Mouse (Mus musculus) cerebellum, adult 2 months (tissue): Measurements from ENCODE around the gene Tesc. TPM values are rescaled to one million over a fixed set of nuclear protein-coding genes. Genes with fewer than 3 reads are reported as not detected.
A peak's percentile ranks its signal among the peaks of the same experiment; 100 is the strongest.

ENCODE experiments used
- DNase-seq, 2 experiments: peaks; one replicate each; pipeline ENCODE4 v3.0.0; 2021
- H3K27ac ChIP-seq: fragments of 200-500 bp; 2 replicates; pipeline ENCODE4 v1.5.1; 2012; ENCODE audit warnings: low read length, control low read depth, inconsistent platforms; ENCODE audit not compliant: insufficient read depth
- H3K27me3 ChIP-seq: fragments of 200-500 bp; 2 replicates; pipeline ENCODE4 v1.6.1; 2012; ENCODE audit warnings: inconsistent platforms, mild to moderate bottlenecking, low read length, moderate library complexity; ENCODE audit not compliant: control insufficient read depth, insufficient read depth
- H3K4me1 ChIP-seq: fragments of 200-500 bp; 2 replicates; pipeline ENCODE4 v1.6.1; 2011; ENCODE audit warnings: low read length; ENCODE audit not compliant: control insufficient read depth, insufficient read depth
- H3K4me3 ChIP-seq: fragments of 200-500 bp; replicated peaks from 2 replicates; pipeline ENCODE3; 2011; ENCODE audit warnings: mild to moderate bottlenecking, low read depth, low read length, control low read depth; ENCODE audit not compliant: insufficient read depth
- CTCF ChIP-seq: fragments of 200-500 bp; IDR thresholded peaks from 2 replicates; pipeline ENCODE4 v1.5.1; 2011; ENCODE audit warnings: low read depth, mild to moderate bottlenecking, control low read depth, low read length, moderate library complexity, borderline replicate concordance; ENCODE audit not compliant: insufficient read depth
- POLR2A ChIP-seq: fragments of 200-500 bp; IDR thresholded peaks from 2 replicates; pipeline ENCODE4 v1.6.1; 2011; ENCODE audit warnings: low read length, control low read depth, borderline replicate concordance; ENCODE audit not compliant: insufficient read depth
- WGBS: fragments of 180-500 bp; shearing (Covaris S2); methylation state at CpG from one replicate; pipeline ENCODE4 v1.1.7; 2018; 5-methylcytosine and 5-hydroxymethylcytosine counted together
- polyA plus RNA-seq: library from polyadenylated mRNA; depleted of rRNA; stranded (reverse); fragments of >200 nt; gene quantifications from 2 replicates; pipeline ENCODE4 v1.2.3, GENCODE M21; 2012

Tesc gene
- polyA plus RNA-seq, 1 experiment: 95.4 TPM

DNA sequence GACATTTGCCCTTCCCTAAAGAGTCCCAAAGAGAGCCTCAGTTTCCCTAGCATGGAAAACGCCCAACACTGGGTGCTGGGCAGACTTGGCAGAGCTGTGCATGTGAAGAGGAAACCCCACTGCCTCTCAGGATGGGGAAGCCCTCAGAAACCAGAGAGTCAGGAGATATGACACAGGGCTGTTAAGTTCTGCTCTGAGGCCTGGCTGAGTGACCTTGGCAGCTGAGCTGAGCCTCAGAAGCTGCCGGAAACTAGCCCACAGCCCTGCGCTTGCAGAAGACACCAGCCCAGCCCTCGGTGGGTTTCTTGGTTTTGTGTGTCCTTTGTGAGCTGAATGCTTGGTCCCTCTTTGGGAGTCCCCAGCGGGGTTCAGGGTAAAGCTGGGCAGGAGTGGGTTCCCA, 21.4 kb downstream of the Tesc start:
- WGBS: 85% methylated on average over 5 of the region's 5 CpGs
- TF ChIP-seq POLR2A (no peak), CTCF (no peak)
- Histone ChIP-seq H3K27ac (no peak overlapping the region), H3K4me3 (no peak overlapping the region), H3K27me3 (no peaks in the 10 kb centered on the region), H3K4me1 (peaks cover 45% of the 10 kb centered on the region)
- DNase-seq: no peak

DNA sequence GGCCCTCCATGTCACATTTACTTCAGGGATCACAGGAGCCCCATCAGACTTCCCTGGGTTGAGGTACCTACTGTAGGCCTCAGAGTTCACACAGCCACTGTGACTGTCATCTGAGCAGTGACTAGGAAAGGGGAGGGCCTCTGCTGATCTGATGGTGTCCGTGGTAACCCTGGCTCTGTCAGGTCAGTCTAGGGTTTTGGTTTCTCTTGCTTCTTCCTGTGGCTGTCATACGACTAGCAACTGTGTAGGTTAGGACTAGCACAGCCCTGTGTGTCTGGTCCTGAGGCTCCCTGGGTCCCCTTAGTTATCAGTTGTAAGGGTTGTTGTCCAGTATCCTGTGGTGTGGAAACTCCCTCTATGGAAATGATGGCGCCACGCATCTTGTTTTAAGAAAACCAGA, 23.2 kb downstream of the Tesc start:
- H3K4me1 ChIP-seq: peaks cover 33% of the 10 kb centered on the region
- no peak overlapping the region for H3K4me3 ChIP-seq
- TF ChIP-seq CTCF: no peak
- TF ChIP-seq POLR2A: no peak
- no peak overlapping the region for H3K27ac ChIP-seq
- WGBS: 89% methylated on average over 4 of the region's 4 CpGs
- no peak for DNase-seq
- H3K27me3 ChIP-seq: no peaks in the 10 kb centered on the region

DNA sequence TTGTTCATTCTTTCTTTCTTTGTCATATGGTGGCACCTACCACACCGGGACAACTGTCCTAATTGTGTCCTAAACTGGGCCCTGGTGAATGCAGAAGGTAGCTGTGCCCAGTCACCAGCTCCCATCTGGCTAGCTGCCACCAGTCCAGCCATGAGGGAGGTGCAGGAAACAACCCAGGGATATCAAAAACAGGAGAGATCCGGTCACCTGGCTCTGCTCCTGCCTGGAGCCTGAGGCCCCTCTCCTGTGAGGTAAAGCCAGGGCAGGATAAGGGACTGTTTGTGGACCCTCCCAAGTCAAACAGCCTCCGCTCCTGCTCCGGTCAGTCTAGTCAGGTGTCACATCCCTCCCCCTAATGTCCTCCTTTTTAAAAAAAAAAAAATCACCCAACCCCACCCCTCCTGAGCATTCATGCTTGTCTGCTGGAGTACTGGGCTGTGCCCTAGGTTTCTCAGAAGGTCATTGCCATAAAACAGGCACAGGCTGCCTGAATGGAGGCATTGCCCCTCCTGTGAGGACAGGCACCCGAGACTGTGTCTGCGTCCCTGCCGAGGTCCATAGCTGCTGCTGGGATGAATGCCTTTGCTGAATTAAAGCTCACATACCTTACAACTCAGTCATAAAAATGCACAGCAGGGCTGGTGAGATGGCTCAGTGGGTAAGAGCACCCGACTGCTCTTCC, 24.6 kb downstream of the Tesc start:
- peak; percentile 83 to 86 for DNase-seq
- 37% methylated on average over 8 of the region's 8 CpGs for WGBS
- Histone ChIP-seq H3K4me3 (no peak overlapping the region), H3K27ac (peak overlapping the region; percentile 71), H3K4me1 (peaks cover 29% of the 10 kb centered on the region), H3K27me3 (no peaks in the 10 kb centered on the region)
- TF ChIP-seq CTCF: no peak
- TF ChIP-seq POLR2A: no peak

DNA sequence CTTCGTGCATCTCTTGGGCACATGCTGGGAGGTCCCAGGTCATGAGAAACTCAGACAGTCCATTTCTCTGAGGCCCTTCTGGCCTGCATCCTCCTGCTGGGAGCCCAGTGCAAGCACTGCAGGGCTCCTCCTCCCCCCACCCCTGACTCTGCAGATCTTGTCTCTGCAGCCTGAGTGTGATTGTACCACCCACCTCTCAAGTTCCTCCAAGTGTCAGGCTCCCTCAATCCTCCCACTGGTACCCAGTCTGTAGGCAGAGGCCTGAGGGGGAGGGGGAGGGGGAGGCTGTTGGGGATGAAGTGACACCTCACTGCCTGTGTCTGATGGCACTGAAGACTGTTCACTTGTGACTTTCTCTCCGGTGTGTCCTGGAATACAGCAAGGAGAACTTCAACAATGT, 25.7 kb downstream of the Tesc start:
- WGBS: 63% methylated on average over 2 of the region's 2 CpGs
- Histone ChIP-seq H3K4me1 (peaks cover 34% of the 10 kb centered on the region), H3K4me3 (no peak overlapping the region), H3K27me3 (no peaks in the 10 kb centered on the region), H3K27ac (peak overlapping the region; percentile 2; the same call in 1 of the 2 replicates)
- no peak for DNase-seq
- TF ChIP-seq CTCF (no peak), POLR2A (no peak)

DNA sequence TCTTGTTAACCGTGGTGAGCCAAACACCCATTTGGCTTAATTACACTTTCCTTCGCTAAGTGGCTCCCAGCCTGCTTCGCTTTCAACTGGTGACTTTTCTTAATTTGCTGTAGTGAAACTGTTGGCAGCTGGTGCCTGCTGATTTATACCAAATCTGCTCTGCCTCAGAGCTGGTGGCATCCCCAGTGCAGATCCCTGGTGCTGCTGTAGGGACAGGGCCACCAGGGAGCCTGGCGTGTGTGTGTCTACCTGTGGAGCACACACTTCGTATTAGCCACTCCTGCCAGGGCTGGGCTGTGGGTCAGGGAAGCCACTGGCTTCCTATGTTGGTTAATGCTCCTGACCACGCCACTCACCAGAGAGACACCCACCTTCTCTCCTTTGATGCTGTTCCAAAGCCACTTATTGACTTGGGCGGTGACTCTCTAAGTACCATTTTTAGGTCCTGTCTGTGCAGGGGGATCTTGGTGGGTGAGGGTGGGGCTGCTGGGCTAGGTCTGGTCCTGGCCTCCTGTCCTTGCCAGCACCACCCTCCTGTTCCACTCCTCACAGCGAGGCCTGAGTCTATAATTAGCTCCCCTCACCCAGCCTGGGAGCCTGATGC, 30.1 kb downstream of the Tesc start:
- Histone ChIP-seq H3K4me1 (peaks cover 59% of the 10 kb centered on the region), H3K27ac (peak overlapping the region; percentile 44), H3K27me3 (no peaks in the 10 kb centered on the region), H3K4me3 (no peak overlapping the region)
- DNase-seq: peak in 1 of 2 experiments; percentile 54
- 14% methylated on average over 8 of the region's 8 CpGs for WGBS
- no peak for TF ChIP-seq POLR2A

DNA sequence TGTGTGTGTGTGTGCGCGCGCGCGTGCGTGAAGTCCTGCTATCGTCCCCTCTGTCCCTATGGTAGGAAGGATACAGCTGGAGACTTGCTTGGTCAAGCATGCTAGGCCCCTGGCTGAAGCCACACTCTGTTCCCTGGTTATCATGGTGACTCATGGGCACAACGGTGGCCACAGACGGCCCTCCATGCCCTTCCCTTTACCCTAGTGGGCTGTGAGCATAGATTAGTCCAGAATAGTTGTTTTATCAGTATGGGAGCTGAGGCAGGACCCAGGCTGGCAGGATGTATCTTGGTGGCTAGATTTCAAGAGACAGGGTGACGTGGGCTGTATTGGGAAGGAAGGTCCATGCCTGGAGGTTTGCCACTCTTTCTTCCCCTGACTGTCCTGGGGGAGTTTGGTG, 31.3 kb downstream of the Tesc start:
- no peak for DNase-seq
- H3K4me3 ChIP-seq: no peak overlapping the region
- TF ChIP-seq POLR2A (no peak), CTCF (no peak)
- H3K4me1 ChIP-seq: peaks cover 69% of the 10 kb centered on the region
- peak overlapping the region; percentile 13; the same call in 1 of the 2 replicates for H3K27ac ChIP-seq
- no peaks in the 10 kb centered on the region for H3K27me3 ChIP-seq
- 74% methylated on average over 10 of the region's 10 CpGs for WGBS

DNA sequence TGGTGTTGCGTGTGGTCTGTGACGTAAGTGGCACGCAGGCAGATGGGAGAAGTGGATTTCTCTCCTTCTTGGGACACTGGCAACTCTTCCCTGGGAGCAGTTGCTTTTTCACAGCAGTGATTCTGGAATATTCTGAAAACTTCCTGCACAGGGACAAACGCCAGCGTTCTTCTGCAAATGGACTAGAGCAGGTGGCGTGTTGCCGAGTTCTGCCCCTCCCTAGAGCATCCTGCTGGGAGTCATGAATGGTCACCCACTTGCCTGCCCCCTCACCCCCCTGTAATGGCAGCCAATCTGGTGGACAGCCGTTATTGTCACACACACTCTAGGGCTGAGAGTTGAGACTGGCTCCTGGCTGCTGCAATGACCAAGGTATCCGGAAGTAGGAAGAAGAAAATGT, 32.1 kb downstream of the Tesc start:
- TF ChIP-seq CTCF (no peak), POLR2A (no peak)
- 18% methylated on average over 9 of the region's 9 CpGs for WGBS
- Histone ChIP-seq H3K27ac (peak overlapping the region; percentile 68), H3K4me3 (no peak overlapping the region), H3K4me1 (peaks cover 76% of the 10 kb centered on the region), H3K27me3 (no peaks in the 10 kb centered on the region)
- DNase-seq: peak in 1 of 2 experiments; percentile 53

DNA sequence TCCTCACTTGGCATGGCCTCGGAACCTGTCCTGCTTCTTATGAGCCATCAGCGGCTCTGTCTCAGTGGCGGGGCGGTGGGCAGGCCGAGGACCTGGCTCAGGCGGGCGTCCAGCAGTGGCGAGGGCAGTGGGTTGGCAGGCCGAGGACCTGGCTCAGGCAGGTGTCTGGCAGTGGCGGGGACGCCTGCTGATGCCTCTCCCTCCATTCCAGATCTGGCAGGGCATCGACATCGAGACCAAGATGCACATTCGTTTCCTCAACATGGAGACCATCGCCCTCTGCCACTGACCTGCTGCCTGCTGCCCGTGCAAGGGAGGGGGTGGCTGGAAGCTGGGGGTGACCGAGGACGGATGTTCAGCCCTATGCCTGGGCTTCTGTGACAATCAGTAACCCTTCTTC, 33.8 kb downstream of the Tesc start:
- WGBS: 7% methylated on average over 18 of the region's 18 CpGs
- TF ChIP-seq POLR2A (no peak), CTCF (no peak)
- H3K4me3 ChIP-seq: no peak overlapping the region
- H3K4me1 ChIP-seq: peaks cover 93% of the 10 kb centered on the region
- H3K27ac ChIP-seq: peak overlapping the region; percentile 48
- H3K27me3 ChIP-seq: no peaks in the 10 kb centered on the region
- peak; percentile 65 to 68 for DNase-seq
